Mouse (Mus musculus): ENCODE measurements around the gene Agbl4. TPM values are rescaled to one million over a fixed set of nuclear protein-coding genes. Genes with fewer than 3 reads are reported as not detected.
A peak's percentile ranks its signal among the peaks of the same experiment; 100 is the strongest.

Gene Agbl4
- polyA plus RNA-seq, 1 experiment: 13.1 TPM

- TF ChIP-seq POLR2A (IDR thresholded peaks at IDR 0.05; ENCODE audit: extremely low read depth, insufficient read depth, low read length): no peak
- TF ChIP-seq CTCF (IDR thresholded peaks at IDR 0.05; ENCODE audit: extremely low read depth, insufficient read depth, low read length): no peak
- Histone ChIP-seq H3K4me3 (ENCODE audit: insufficient read depth, low read length) (no peak overlapping the region), H3K27ac (ENCODE audit: insufficient read depth, low read length) (no peak overlapping the region), H3K4me1 (ENCODE audit: control insufficient read depth, insufficient read depth, low read length) (no peaks in the 10 kb centered on the region)
These were observed 1087.7 kb downstream of the Agbl4 start for GRCm38 (mm10) chr4:111485189-111485588.

DNA sequence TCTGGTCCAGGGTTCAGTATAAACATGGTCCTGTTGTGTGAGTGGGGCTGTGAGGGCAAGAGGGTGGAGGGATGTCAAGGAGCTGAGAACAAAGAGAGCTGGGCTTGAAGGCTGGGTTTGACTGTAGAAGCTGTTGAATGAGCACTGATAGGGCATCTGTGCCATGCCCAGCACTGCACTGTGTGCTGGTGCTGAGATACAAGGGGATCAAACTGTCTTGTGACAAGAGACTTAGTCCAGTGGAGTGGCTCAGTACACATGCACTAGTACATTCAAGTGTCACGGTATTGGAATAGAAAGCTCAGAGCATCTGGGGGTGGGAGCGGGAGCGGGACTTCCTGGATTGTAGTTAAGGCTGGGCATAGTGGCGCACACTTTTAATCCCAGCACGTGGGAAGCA is 1088.7 kb downstream of the Agbl4 start:
- TF ChIP-seq CTCF (IDR thresholded peaks at IDR 0.05; ENCODE audit: extremely low read depth, insufficient read depth, low read length) (no peak), POLR2A (IDR thresholded peaks at IDR 0.05; ENCODE audit: extremely low read depth, insufficient read depth, low read length) (no peak)
- no peaks in the 10 kb centered on the region for H3K4me1 ChIP-seq (ENCODE audit: control insufficient read depth, insufficient read depth, low read length)

DNA sequence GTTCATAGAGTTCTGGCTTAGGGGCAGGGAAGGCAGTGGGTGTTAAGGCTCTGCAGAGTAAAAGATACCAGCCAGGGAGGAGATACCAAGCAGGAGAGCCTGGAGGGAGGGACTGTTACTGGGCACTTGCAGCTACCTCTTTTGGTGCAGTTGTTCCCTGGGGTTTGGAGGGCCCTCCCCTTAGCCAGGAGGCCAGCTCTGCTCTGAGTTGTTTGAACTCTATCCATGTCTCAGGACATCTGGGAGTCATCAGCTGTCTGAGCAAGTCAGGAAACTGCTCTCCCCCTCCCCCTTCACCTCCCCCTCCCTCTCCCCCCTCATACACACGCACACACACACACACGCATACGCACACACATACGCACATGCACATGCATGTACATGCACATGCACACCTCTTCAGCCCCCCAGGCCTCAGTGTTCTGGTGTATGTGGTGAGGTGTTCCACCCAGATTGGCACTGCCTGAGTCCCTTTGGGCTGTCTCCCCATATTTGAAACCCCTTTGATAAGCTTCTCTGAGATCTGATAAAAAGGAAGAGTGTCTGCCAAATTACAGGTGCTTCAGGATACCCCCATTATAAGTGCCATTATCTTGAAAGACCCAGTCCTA is 1089.9 kb downstream of the Agbl4 start:
- no peak overlapping the region for H3K27ac ChIP-seq (ENCODE audit: insufficient read depth, low read length)
- H3K4me3 ChIP-seq (ENCODE audit: insufficient read depth, low read length): no peak overlapping the region
- no peaks in the 10 kb centered on the region for H3K4me1 ChIP-seq (ENCODE audit: control insufficient read depth, insufficient read depth, low read length)
- TF ChIP-seq CTCF (IDR thresholded peaks at IDR 0.05; ENCODE audit: extremely low read depth, insufficient read depth, low read length) (no peak), POLR2A (IDR thresholded peaks at IDR 0.05; ENCODE audit: extremely low read depth, insufficient read depth, low read length) (no peak)

More for the DNA sequence above, 1088.7 kb downstream of the Agbl4 start:
- Histone ChIP-seq H3K27ac (ENCODE audit: insufficient read depth, low read length) (no peak overlapping the region), H3K4me3 (ENCODE audit: insufficient read depth, low read length) (no peak overlapping the region)

DNA sequence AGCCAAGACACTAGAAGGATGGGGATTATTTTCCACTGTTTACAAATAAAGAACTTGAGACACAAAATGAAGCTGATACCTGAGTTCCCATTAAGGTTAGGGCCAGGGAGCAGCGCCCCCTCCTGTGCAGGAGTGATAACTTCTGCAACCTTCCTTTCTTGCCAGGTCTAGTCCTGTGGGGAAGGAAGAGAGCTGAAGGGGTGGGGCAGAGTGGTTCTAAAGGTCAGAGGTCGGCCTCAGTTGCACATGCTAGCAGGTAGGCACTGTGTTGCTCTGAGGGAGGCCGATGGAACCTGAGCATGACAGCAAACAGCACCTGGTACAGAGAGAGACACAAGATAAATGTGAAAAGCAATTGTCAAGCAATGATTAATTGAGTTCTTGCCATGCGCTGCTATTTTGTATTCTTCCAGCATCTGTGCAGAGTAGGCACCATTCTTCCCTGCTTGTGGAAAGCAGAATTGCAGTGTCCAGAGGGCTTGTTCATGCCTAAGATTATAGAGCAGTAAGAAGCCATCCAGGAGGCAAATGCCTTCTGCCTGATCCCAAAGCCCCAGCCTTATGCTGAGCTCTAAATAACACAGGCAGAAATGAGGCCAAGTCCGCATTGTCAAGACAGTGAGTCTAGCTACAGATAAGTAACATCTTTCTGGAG is 1096.4 kb downstream of the Agbl4 start:
- peak; percentile 35; the same call in 1 of the 2 replicates for TF ChIP-seq CTCF (IDR thresholded peaks at IDR 0.05; ENCODE audit: extremely low read depth, insufficient read depth, low read length)
- no peak for TF ChIP-seq POLR2A (IDR thresholded peaks at IDR 0.05; ENCODE audit: extremely low read depth, insufficient read depth, low read length)
- Histone ChIP-seq H3K4me3 (ENCODE audit: insufficient read depth, low read length) (no peak overlapping the region), H3K27ac (ENCODE audit: insufficient read depth, low read length) (no peak overlapping the region), H3K4me1 (ENCODE audit: control insufficient read depth, insufficient read depth, low read length) (peaks cover 3% of the 10 kb centered on the region; the same call in 1 of the 2 replicates)

DNA sequence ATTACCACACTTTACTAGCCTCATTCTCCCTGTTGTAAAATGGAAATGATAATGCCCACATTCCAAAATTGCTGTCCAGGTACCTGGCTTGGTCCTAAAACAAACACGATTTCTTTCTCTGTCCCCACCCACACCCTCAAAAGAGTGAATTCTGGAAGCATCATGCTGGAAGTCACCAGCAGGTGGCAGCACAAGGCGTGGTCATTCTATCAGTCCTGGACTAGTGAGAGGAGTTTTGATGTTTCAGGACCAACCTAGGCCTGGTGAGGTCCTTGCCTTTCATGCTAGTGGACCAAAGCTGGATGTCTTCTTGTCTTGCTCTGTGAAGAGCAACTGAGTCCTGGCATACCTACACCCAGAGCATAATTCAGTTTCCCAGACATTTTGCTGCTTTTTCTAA is 1098.5 kb downstream of the Agbl4 start:
- H3K27ac ChIP-seq (ENCODE audit: insufficient read depth, low read length): no peak overlapping the region
- TF ChIP-seq CTCF (IDR thresholded peaks at IDR 0.05; ENCODE audit: extremely low read depth, insufficient read depth, low read length): peak; percentile 86
- no peak for TF ChIP-seq POLR2A (IDR thresholded peaks at IDR 0.05; ENCODE audit: extremely low read depth, insufficient read depth, low read length)
- H3K4me3 ChIP-seq (ENCODE audit: insufficient read depth, low read length): no peak overlapping the region
- peaks cover 3% of the 10 kb centered on the region; the same call in 1 of the 2 replicates for H3K4me1 ChIP-seq (ENCODE audit: control insufficient read depth, insufficient read depth, low read length)

GRCm38 (mm10) chr4:111498751-111499150 is 1101.3 kb downstream of the Agbl4 start:
- Histone ChIP-seq H3K27ac (ENCODE audit: insufficient read depth, low read length) (no peak overlapping the region), H3K4me3 (ENCODE audit: insufficient read depth, low read length) (no peak overlapping the region), H3K4me1 (ENCODE audit: control insufficient read depth, insufficient read depth, low read length) (peaks cover 3% of the 10 kb centered on the region; the same call in 1 of the 2 replicates)
- TF ChIP-seq POLR2A (IDR thresholded peaks at IDR 0.05; ENCODE audit: extremely low read depth, insufficient read depth, low read length) (no peak), CTCF (IDR thresholded peaks at IDR 0.05; ENCODE audit: extremely low read depth, insufficient read depth, low read length) (no peak)

GRCm38 (mm10) chr4:111501441-111501840 is 1104.0 kb downstream of the Agbl4 start:
- Histone ChIP-seq H3K4me1 (ENCODE audit: control insufficient read depth, insufficient read depth, low read length) (peaks cover 4% of the 10 kb centered on the region; the same call in 1 of the 2 replicates), H3K27ac (ENCODE audit: insufficient read depth, low read length) (no peak overlapping the region), H3K4me3 (ENCODE audit: insufficient read depth, low read length) (no peak overlapping the region)
- TF ChIP-seq POLR2A (IDR thresholded peaks at IDR 0.05; ENCODE audit: extremely low read depth, insufficient read depth, low read length) (no peak), CTCF (IDR thresholded peaks at IDR 0.05; ENCODE audit: extremely low read depth, insufficient read depth, low read length) (no peak)

DNA sequence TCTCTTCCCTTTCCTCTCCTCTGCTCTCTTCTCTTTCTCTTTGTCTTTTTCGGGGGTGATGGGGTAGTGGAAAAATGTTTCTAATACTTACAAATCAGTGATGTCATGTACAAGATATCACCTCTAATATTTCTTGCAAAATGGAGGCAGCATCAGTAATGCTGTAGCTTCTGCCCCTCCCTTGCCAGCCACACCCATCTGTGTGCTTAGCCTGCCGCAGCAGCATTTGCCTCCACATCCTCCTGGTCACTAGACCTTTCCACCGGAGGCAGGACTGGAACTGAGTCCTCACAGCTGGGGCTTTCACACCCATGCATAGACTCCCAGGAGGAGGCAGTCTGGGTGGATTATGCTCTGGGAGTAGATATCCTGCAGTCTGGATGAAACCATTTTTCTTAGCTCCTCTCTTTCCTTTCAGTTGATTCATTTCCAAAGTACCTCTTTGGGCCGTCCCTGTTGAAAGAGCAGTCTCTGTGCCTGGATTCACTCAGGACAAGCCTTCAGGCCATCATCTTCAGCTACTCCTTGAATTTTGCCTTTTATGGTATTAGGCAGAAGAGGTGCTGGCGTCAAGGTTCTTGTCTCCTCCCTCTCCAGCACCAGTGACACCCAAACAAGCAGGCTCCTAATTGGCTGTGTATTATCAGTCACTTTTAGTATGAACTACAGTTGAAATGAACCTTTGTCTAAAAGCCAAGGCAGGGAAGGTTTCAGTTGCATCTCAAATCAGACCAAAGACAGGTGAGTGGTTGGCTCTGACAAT is 1105.7 kb downstream of the Agbl4 start:
- no peak for TF ChIP-seq POLR2A (IDR thresholded peaks at IDR 0.05; ENCODE audit: extremely low read depth, insufficient read depth, low read length)
- no peak for TF ChIP-seq CTCF (IDR thresholded peaks at IDR 0.05; ENCODE audit: extremely low read depth, insufficient read depth, low read length)
- Histone ChIP-seq H3K4me3 (ENCODE audit: insufficient read depth, low read length) (no peak overlapping the region), H3K4me1 (ENCODE audit: control insufficient read depth, insufficient read depth, low read length) (peaks cover 4% of the 10 kb centered on the region; the same call in 1 of the 2 replicates), H3K27ac (ENCODE audit: insufficient read depth, low read length) (no peak overlapping the region)

DNA sequence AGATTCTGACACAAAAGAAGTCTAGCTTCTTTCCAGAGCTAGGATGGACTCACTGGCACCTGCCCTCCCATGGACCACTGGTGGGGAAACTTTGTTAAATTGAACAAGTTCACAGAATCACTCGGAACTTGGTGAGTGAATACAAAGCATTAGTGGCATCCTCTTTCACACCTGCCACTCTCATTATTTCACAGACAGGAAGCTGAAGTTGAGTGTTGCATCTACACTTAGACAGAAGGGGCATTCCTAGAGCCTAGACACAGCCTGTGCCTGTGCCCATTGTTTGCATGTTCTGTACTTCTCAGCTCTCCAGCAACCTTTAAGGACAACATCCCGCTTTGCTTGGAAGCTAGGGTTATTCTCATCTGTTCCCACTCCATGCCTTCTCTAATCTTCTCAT is 1107.5 kb downstream of the Agbl4 start:
- Histone ChIP-seq H3K4me1 (ENCODE audit: control insufficient read depth, insufficient read depth, low read length) (peaks cover 1% of the 10 kb centered on the region; the same call in 1 of the 2 replicates), H3K4me3 (ENCODE audit: insufficient read depth, low read length) (no peak overlapping the region), H3K27ac (ENCODE audit: insufficient read depth, low read length) (no peak overlapping the region)
- no peak for TF ChIP-seq CTCF (IDR thresholded peaks at IDR 0.05; ENCODE audit: extremely low read depth, insufficient read depth, low read length)
- TF ChIP-seq POLR2A (IDR thresholded peaks at IDR 0.05; ENCODE audit: extremely low read depth, insufficient read depth, low read length): no peak

Data from cortical plate, adult 2 months (tissue).